Mouse (Mus musculus) thymus, postnatal 4 days (tissue): ENCODE data around the gene Pak3.

Source experiments
- DNase-seq: peaks from one replicate; pipeline ENCODE4 v3.0.0; 2021

The Pak3 gene

GRCm38 (mm10) chrX:143665771-143666170 is 147.4 kb downstream of the Pak3 start:
- no peak for DNase-seq

- DNase-seq, result peak; percentile 7
Measured at GRCm38 (mm10) chrX:143666991-143667390, 148.6 kb downstream of the Pak3 start.

- DNase-seq, result no peak
Measured at GRCm38 (mm10) chrX:143668242-143668641, 149.9 kb downstream of the Pak3 start.

GRCm38 (mm10) chrX:143678566-143678965 is 160.2 kb downstream of the Pak3 start:
- no peak for DNase-seq

GRCm38 (mm10) chrX:143722250-143722649 is 203.9 kb downstream of the Pak3 start:
- DNase-seq, result no peak

- DNase-seq, result no peak
Measured at GRCm38 (mm10) chrX:143725411-143725810, 207.0 kb downstream of the Pak3 start.

- peak; percentile 9 for DNase-seq
Measured at GRCm38 (mm10) chrX:143736035-143736434, 217.6 kb downstream of the Pak3 start.

GRCm38 (mm10) chrX:143739171-143739570 is 220.8 kb downstream of the Pak3 start:
- DNase-seq, result peak; percentile 4

GRCm38 (mm10) chrX:143762556-143762955 is 244.2 kb downstream of the Pak3 start:
- no peak for DNase-seq

- DNase-seq, result no peak
Measured at GRCm38 (mm10) chrX:143815948-143816347, 297.6 kb downstream of the Pak3 start.

- DNase-seq, result no peak
Measured at GRCm38 (mm10) chrX:143818961-143819360, 300.6 kb downstream of the Pak3 start.

- no peak for DNase-seq
Measured at GRCm38 (mm10) chrX:143826521-143826920, 308.1 kb downstream of the Pak3 start.

- no peak for DNase-seq
Measured at GRCm38 (mm10) chrX:143827212-143827611, 308.8 kb downstream of the Pak3 start, which contains the start of gene Capn6. Gene Capn6, minus strand, starts transcription at chrX:143827414.

GRCm38 (mm10) chrX:143846637-143847036 is 328.2 kb downstream of the Pak3 start:
- DNase-seq, result no peak
